Mouse (Mus musculus) lung, embryonic 15.5 days (tissue): Measurements from ENCODE around the gene Plxnc1. TPM values are rescaled to one million over a fixed set of nuclear protein-coding genes. Genes with fewer than 3 reads are reported as not detected.

Source experiments
- ATAC-seq: fragments of 200-750 bp; cut with Nextera tagmentation; 2 replicates; pipeline ENCODE4 v1.8.0; 2017; ENCODE audit warnings: moderate number of reproducible peaks, borderline replicate concordance; ENCODE audit not compliant: low FRiP score, low TSS enrichment; ENCODE audit errors: extremely low read depth
- H3K27ac ChIP-seq: fragments of 300-500 bp; sonication (generic); 2 replicates; pipeline ENCODE4 v1.5.1; 2015; ENCODE audit warnings: moderate library complexity, mild to moderate bottlenecking, inconsistent platforms
- H3K27me3 ChIP-seq: fragments of 300-500 bp; sonication (generic); 2 replicates; pipeline ENCODE4 v1.6.1; 2015; ENCODE audit warnings: inconsistent platforms
- H3K36me3 ChIP-seq: fragments of 300-500 bp; sonication (generic); 2 replicates; pipeline ENCODE4 v1.6.1; 2015; ENCODE audit warnings: inconsistent platforms
- H3K4me1 ChIP-seq: fragments of 300-500 bp; sonication (generic); 2 replicates; pipeline ENCODE4 v1.6.1; 2015; ENCODE audit warnings: inconsistent platforms
- H3K4me2 ChIP-seq: fragments of 300-500 bp; sonication (generic); 2 replicates; pipeline ENCODE4 v1.6.1; 2015; ENCODE audit warnings: inconsistent platforms, mild to moderate bottlenecking, moderate library complexity
- H3K4me3 ChIP-seq: fragments of 300-500 bp; sonication (generic); 2 replicates; pipeline ENCODE4 v1.5.1; 2015; ENCODE audit warnings: mild to moderate bottlenecking, inconsistent platforms
- H3K9ac ChIP-seq: fragments of 300-500 bp; sonication (generic); 2 replicates; pipeline ENCODE4 v1.6.1; 2015; ENCODE audit warnings: inconsistent platforms
- H3K9me3 ChIP-seq: fragments of 300-500 bp; sonication (generic); 2 replicates; pipeline ENCODE4 v1.6.1; 2016; ENCODE audit warnings: inconsistent platforms
- WGBS: fragments of 180-500 bp; shearing (Covaris S2); methylation state at CpG from one replicate; pipeline ENCODE4 v1.1.7; 2015; 5-methylcytosine and 5-hydroxymethylcytosine counted together
- polyA plus RNA-seq: library from polyadenylated mRNA; unstranded; fragments of >200 nt; fragmentation: Nextera tagmentation; extraction: Ambion mirVana; gene quantifications from 2 replicates; pipeline ENCODE4 v1.2.1, GENCODE M21; 2015

The Plxnc1 gene
- polyA plus RNA-seq, 1 experiment from 2014 or later = 7.1 TPM

DNA sequence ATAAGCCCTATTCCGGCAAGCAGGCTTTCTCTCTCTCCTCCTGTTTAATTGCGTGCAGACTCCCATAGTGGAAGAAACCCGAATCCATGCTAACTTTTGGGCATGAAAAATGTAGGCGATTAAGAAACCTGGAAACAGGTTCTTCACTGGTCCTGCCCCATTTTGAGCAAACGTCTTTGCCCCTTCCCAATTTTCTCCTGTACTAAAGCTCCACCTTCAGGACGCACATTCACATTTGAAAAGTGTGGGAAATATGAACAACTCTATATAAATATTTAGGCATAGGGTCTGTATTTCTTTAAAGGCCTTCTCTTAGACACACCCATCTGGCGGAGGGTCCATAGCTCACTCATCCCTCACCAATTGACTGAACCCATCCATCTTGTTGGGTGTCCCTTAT is 2.8 kb upstream of the Plxnc1 start:
- no peak overlapping the region for H3K4me2 ChIP-seq
- H3K36me3 ChIP-seq = no peaks in the 10 kb centered on the region
- H3K4me3 ChIP-seq = no peak overlapping the region
- H3K27me3 ChIP-seq = peaks cover 17% of the 10 kb centered on the region; the same call in 1 of the 2 replicates
- no peak overlapping the region for H3K9ac ChIP-seq
- 39% methylated on average over 7 of the region's 7 CpGs for WGBS
- no peak overlapping the region for H3K27ac ChIP-seq
- H3K9me3 ChIP-seq = no peaks in the 10 kb centered on the region
- peaks cover 17% of the 10 kb centered on the region for H3K4me1 ChIP-seq
- no peak for ATAC-seq

DNA sequence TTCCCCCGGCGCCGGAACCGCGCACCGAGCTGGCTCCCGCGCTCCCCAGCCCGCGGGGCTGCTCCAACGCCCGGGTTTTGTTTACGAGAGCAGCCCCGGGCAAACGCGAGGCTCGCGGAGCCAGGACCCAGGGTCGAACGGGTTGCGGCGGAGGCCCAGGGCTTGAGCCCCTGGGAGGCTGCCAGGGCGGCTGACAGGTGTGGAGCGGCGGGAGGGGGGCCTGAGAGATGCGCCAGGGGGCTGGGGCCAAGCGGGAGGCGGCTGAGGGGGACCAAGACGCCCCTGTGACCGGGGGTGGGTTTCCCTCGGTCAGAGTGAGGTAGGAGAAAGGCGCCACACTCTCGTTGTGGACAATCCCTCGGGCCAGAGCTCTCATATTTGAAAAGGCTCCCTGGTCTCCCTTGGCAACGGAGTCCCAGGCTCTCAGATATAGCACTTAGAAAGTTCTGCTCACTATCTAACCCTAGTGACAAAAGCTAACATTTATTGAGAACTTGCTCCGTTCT is 624 bp upstream of the Plxnc1 start:
- no peaks in the 10 kb centered on the region for H3K9me3 ChIP-seq
- H3K36me3 ChIP-seq = no peaks in the 10 kb centered on the region
- WGBS = under 1% methylated on average over 36 of the region's 36 CpGs
- peak; percentile 4; the same call in 1 of the 2 replicates for ATAC-seq
- H3K4me1 ChIP-seq = peaks cover 33% of the 10 kb centered on the region
- peaks cover 24% of the 10 kb centered on the region; the same call in 1 of the 2 replicates for H3K27me3 ChIP-seq
- peak overlapping the region; percentile 73 for H3K27ac ChIP-seq
- peak overlapping the region; percentile 63 for H3K9ac ChIP-seq
- peak overlapping the region; percentile 84 for H3K4me2 ChIP-seq
- peak overlapping the region; percentile 69 for H3K4me3 ChIP-seq

DNA sequence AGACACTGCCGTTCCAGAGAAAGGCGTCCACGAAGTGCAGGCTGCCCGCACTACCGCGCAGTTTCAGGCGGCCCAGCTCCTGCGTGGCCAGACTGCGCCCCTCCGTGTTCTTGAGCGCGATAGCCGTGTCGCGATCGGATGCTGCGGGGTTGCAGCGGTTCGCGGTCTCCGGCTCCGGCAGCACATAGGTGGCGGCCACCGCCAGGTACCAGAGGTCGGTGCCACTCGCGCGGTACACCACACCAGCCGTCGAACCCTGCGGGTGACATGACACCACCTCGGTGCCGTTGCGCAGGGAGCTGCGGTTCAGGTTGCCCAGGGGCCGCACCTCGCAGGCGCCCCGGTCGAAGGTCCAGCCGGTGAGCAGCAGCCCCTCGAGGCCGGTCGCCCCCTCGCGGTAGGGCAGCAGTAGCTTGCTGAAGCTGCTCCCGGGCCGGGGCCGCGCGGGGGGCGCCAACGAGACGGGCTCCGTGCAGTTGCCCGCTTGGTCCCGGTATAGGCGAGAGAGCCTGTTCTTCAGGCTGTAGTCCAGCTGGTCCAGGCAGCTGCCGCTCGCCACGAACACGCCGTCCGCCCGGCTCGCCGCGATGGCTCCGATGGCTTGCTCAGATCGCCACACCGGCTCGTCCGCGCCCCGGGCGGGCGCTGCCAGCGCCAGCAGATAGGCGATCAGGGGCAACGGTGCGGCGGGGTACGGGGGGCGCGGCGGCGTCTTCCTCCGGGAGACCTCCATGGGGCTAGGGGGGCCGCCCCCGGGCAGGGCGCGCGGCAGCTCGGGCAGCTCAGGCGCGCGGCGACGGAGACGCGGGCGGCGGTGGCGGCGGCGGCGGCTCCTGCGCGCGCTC is 567 bp downstream of the Plxnc1 start:
- Histone ChIP-seq H3K9ac (peak overlapping the region; percentile 63), H3K36me3 (no peaks in the 10 kb centered on the region), H3K4me1 (peaks cover 37% of the 10 kb centered on the region), H3K4me3 (peak overlapping the region; percentile 69), H3K27me3 (peaks cover 24% of the 10 kb centered on the region; the same call in 1 of the 2 replicates), H3K9me3 (no peaks in the 10 kb centered on the region), H3K27ac (peak overlapping the region; percentile 73), H3K4me2 (peak overlapping the region; percentile 84)
- WGBS = under 1% methylated on average over 103 of the region's 110 CpGs
- ATAC-seq = peak; percentile 47; the same call in 1 of the 2 replicates

DNA sequence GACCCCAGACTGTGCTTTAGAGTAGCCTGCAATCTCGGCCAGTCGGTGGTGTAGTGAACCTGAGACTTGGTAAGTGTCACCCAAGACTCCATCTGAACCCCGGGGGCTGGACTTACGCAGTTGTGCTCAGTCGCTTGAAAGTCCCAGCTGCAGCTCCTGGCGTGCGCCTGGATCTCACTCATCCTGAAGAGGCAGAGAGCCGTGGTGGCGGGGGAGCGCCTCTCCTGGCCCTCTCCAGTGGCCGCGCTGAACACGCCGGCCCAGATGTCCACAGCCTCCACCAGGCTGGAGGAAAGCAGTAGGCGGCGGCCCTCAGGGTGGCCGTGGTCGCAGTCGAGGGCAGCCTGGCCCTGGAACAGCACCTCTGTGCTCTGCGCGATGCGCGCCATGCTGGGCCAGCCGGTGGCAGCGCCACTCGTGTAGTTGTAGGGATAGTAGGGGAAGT is 1.2 kb downstream of the Plxnc1 start:
- Histone ChIP-seq H3K4me1 (peaks cover 37% of the 10 kb centered on the region), H3K27me3 (peaks cover 24% of the 10 kb centered on the region; the same call in 1 of the 2 replicates), H3K27ac (peak overlapping the region; percentile 16), H3K36me3 (no peaks in the 10 kb centered on the region), H3K9ac (peak overlapping the region; percentile 63), H3K4me3 (peak overlapping the region; percentile 69), H3K4me2 (peak overlapping the region; percentile 84), H3K9me3 (no peaks in the 10 kb centered on the region)
- under 1% methylated on average over 26 of the region's 26 CpGs for WGBS
- peak; percentile 29; the same call in 1 of the 2 replicates for ATAC-seq

DNA sequence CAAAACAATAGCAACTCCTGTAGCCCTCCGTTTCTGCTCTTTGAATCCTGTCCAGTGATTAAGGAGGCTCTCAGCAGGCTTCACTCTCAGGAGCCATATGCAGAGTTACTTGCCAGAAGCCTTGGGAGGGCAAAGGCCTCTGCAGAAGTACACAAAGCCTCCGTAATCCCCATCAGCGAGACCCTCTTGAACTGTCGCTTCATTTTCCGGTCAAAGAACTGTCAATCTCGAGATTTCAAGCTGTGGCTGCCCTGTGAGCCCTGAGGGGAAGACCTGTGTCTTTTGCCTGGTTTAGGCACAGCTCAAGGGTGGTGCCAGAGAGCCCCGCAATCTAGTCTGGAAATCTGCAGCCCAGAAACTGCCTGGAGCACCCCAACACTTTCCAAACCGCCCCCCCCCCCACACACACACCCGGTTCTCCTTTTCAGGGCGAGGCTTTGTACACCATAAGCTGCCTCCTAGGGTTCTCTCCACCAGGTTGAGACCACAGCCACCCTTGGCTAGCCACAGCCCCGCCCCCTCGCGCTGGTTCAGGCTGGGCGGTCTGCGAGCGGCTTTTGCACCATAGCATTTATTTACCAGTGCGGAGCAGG is 2.1 kb downstream of the Plxnc1 start:
- H3K4me1 ChIP-seq = peaks cover 37% of the 10 kb centered on the region
- H3K4me2 ChIP-seq = peak overlapping the region; percentile 84
- peak overlapping the region; percentile 16; the same call in 1 of the 2 replicates for H3K27ac ChIP-seq
- H3K9ac ChIP-seq = peak overlapping the region; percentile 17; the same call in 1 of the 2 replicates
- no peaks in the 10 kb centered on the region for H3K9me3 ChIP-seq
- no peaks in the 10 kb centered on the region for H3K36me3 ChIP-seq
- H3K4me3 ChIP-seq = peak overlapping the region; percentile 69
- under 1% methylated on average over 17 of the region's 17 CpGs for WGBS
- ATAC-seq = peak; percentile 16; the same call in 1 of the 2 replicates
- H3K27me3 ChIP-seq = peaks cover 21% of the 10 kb centered on the region; the same call in 1 of the 2 replicates

DNA sequence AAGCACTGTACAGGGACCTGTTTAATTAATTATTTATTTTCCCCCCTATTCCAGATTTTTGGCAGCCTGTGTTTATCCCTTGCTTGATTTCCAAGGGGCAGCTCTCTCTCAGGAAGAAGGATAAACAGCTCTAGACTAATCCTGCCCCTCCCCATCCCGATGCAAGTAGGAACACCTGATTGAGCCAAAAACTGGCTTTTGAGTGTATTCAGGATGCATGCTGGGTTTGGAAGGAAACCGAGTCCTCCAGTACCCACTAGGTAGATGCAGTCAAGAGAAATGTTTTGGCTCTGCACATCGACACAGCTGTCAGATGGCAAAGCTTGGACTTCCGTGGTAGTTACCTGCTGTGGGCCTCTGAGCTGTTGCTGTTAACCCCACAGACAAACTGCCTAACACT is 3.1 kb downstream of the Plxnc1 start:
- Histone ChIP-seq H3K27me3 (peaks cover 20% of the 10 kb centered on the region; the same call in 1 of the 2 replicates), H3K9me3 (no peaks in the 10 kb centered on the region), H3K4me3 (0 out of 2 replicates have a peak overlapping the region, but pooled peaks have one; percentile 69), H3K9ac (no peak overlapping the region), H3K27ac (no peak overlapping the region), H3K4me1 (peaks cover 37% of the 10 kb centered on the region), H3K36me3 (no peaks in the 10 kb centered on the region), H3K4me2 (peak overlapping the region; percentile 84)
- no peak for ATAC-seq
- 18% methylated on average over 4 of the region's 4 CpGs for WGBS

DNA sequence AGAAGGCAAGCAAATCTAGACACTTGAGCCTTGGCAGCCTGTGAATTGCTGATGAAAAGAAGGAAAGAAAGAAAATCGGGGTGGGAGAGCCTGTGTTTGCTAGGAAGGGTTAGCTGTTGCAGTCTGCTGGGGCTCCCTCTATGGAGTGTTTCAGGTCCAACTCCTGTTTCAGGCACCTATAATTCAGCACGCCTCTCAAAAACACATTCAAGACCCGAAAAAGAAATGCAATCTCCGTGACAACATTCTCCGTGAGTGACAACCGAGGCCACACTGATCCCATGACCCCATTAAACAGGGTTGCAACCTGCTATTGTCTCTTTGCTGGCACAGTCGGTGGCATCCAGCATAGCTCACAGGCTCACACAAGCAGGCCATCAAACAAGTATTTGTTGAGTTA is 3.8 kb downstream of the Plxnc1 start:
- peak overlapping the region; percentile 84; the same call in 1 of the 2 replicates for H3K4me2 ChIP-seq
- WGBS = 27% methylated on average over 7 of the region's 7 CpGs

DNA sequence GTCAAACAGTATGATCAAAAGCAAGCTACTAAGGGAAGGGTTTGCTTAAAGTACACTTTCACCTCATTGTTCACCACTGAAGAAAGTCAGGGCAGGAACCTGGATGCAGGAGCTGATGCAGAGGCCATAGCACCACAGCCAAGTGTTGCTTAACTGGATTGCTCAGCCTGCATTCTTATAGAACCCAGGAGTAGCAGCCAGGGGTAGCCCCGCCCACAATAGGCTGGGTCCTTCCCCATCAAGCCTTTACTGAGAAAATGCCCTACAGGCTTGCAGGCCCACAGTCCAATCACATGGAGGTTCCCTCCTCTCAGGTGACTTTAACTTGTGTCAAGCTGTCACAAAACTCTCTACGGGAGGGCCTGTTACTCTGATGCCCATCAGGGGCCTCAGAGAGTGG is 4.6 kb downstream of the Plxnc1 start:
- Histone ChIP-seq H3K27ac (no peak overlapping the region), H3K9me3 (no peaks in the 10 kb centered on the region), H3K4me1 (peaks cover 30% of the 10 kb centered on the region), H3K9ac (no peak overlapping the region), H3K36me3 (no peaks in the 10 kb centered on the region), H3K27me3 (peaks cover 11% of the 10 kb centered on the region; the same call in 1 of the 2 replicates), H3K4me2 (no peak overlapping the region), H3K4me3 (no peak overlapping the region)
- 42% methylated on average over 2 of the region's 2 CpGs for WGBS
- ATAC-seq = no peak

More for the DNA sequence above, 3.8 kb downstream of the Plxnc1 start:
- no peak overlapping the region for H3K9ac ChIP-seq
- peaks cover 35% of the 10 kb centered on the region for H3K4me1 ChIP-seq
- no peak for ATAC-seq
- no peaks in the 10 kb centered on the region for H3K9me3 ChIP-seq
- no peaks in the 10 kb centered on the region for H3K36me3 ChIP-seq
- no peak overlapping the region for H3K27ac ChIP-seq
- H3K27me3 ChIP-seq = peaks cover 13% of the 10 kb centered on the region; the same call in 1 of the 2 replicates
- H3K4me3 ChIP-seq = no peak overlapping the region

DNA sequence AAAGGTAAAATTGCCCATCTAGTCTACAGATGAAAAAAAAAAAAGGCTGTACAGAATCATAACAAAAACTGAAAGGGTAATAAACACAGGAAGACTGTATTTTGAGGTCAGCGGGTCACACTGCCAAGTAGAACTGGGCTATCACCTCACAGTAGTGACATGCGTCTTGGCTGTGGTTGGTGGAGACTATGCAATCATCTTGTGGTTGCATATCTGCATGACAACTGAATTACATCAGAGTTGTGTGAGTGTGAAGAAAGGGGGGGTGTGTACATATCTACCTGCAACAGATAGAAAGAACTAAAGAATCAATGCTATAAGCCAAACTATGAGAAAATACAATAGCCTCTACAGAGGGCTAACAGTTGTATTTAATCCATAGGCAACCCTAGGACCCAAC is 5.7 kb downstream of the Plxnc1 start:
- H3K9ac ChIP-seq = no peak overlapping the region
- H3K27me3 ChIP-seq = peaks cover 11% of the 10 kb centered on the region; the same call in 1 of the 2 replicates
- H3K4me3 ChIP-seq = no peak overlapping the region
- H3K9me3 ChIP-seq = no peaks in the 10 kb centered on the region
- no peak overlapping the region for H3K27ac ChIP-seq
- H3K36me3 ChIP-seq = no peaks in the 10 kb centered on the region
- 89% methylated on average over 2 of the region's 2 CpGs for WGBS
- no peak for ATAC-seq
- peaks cover 35% of the 10 kb centered on the region for H3K4me1 ChIP-seq
- H3K4me2 ChIP-seq = no peak overlapping the region

DNA sequence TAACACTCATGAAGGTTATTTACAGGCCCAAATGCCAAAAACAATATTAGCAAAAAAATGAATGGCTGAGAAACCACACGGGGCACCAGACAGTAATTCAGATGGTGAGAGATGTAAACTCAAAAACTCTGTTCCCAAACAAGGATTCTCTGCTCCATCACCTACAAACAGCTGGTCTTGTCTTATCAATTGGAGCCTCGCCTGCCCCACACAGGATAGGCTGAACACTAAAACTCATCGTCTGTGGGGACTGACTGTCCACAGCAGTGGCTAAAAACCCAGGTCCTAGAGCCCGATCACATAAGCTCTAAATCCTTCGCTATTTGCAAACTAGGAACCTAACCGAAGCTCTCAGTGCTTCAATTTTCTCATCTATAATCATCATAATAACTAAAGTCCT is 6.3 kb downstream of the Plxnc1 start:
- ATAC-seq = no peak
- H3K36me3 ChIP-seq = no peaks in the 10 kb centered on the region
- 79% methylated on average over 6 of the region's 6 CpGs for WGBS
- no peak overlapping the region for H3K4me2 ChIP-seq
- peaks cover 35% of the 10 kb centered on the region for H3K4me1 ChIP-seq
- peaks cover 7% of the 10 kb centered on the region; the same call in 1 of the 2 replicates for H3K27me3 ChIP-seq
- no peak overlapping the region for H3K27ac ChIP-seq
- H3K9ac ChIP-seq = no peak overlapping the region
- H3K9me3 ChIP-seq = no peaks in the 10 kb centered on the region
- H3K4me3 ChIP-seq = no peak overlapping the region

DNA sequence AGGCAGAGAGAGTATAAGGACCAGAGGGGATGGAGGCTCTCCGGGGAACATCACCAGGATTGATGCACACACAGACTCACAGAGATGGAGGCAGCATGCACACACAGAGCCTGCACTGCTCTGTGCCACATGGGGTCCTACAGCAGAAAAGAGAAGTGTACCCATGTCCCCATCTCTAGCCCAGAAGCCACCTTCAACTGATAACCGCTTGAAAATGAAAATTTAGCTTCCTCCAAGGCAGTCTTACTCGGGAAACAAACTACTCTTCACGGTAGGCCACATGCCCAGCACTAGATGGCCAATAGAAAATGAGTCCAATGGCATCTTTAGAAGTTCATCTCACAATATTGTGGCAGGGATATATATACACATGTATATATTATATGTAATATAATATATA is 9.4 kb downstream of the Plxnc1 start:
- Histone ChIP-seq H3K9ac (no peak overlapping the region), H3K27ac (no peak overlapping the region), H3K4me2 (no peak overlapping the region), H3K4me1 (peaks cover 26% of the 10 kb centered on the region), H3K27me3 (no peaks in the 10 kb centered on the region), H3K4me3 (no peak overlapping the region), H3K9me3 (no peaks in the 10 kb centered on the region), H3K36me3 (no peaks in the 10 kb centered on the region)
- no peak for ATAC-seq
- 87% methylated on average over 4 of the region's 4 CpGs for WGBS
